Mouse (Mus musculus) spleen, adult 2 months (tissue): Measurements from ENCODE around the gene Phf1. TPM values are rescaled to one million over a fixed set of nuclear protein-coding genes. Genes with fewer than 3 reads are reported as not detected.

Experiments used
- DNase-seq, 2 experiments: peaks; one replicate each; pipeline versions ENCODE4 v3.0.0 to v3.0.0-alpha.2; 2012 to 2021; ENCODE audit warnings: low spot score in 2 of 2, low read depth in 1 of 2
- H3K27ac ChIP-seq: fragments of 200-500 bp; 2 replicates; pipeline ENCODE4 v1.5.1; 2012; ENCODE audit warnings: low read length, inconsistent platforms; ENCODE audit not compliant: insufficient read depth
- H3K27me3 ChIP-seq: fragments of 200-500 bp; 2 replicates; pipeline ENCODE4 v1.6.1; 2012; ENCODE audit warnings: mild to moderate bottlenecking, moderate library complexity, low read length, inconsistent platforms; ENCODE audit not compliant: control insufficient read depth, insufficient read depth
- H3K36me3 ChIP-seq: fragments of 200-500 bp; 2 replicates; pipeline ENCODE4 v1.6.1; 2012; ENCODE audit warnings: mild to moderate bottlenecking, low read length, inconsistent platforms; ENCODE audit not compliant: control insufficient read depth, insufficient read depth
- H3K4me1 ChIP-seq: fragments of 200-500 bp; 2 replicates; pipeline ENCODE4 v1.6.1; 2011; ENCODE audit warnings: inconsistent platforms; ENCODE audit not compliant: control insufficient read depth, insufficient read depth, insufficient read length
- H3K4me3 ChIP-seq: fragments of 200-500 bp; 2 replicates; pipeline ENCODE4 v1.5.1; 2011; ENCODE audit warnings: mild to moderate bottlenecking, inconsistent platforms; ENCODE audit not compliant: insufficient read depth, insufficient read length; ENCODE audit errors: extremely low read depth
- CTCF ChIP-seq: fragments of 200-500 bp; IDR thresholded peaks from 2 replicates; pipeline ENCODE4 v1.5.1; 2011; ENCODE audit warnings: mild to moderate bottlenecking, inconsistent platforms; ENCODE audit not compliant: insufficient read depth, insufficient read length, insufficient replicate concordance; ENCODE audit errors: extremely low read depth
- POLR2A ChIP-seq: fragments of 200-500 bp; IDR thresholded peaks from 2 replicates; pipeline ENCODE4 v1.6.1; 2011; ENCODE audit warnings: low read depth, low read length, inconsistent platforms
- WGBS: fragments of 180-500 bp; shearing (Covaris S2); methylation state at CpG from one replicate; pipeline ENCODE4 v1.1.7; 2018; 5-methylcytosine and 5-hydroxymethylcytosine counted together
- polyA plus RNA-seq: library from polyadenylated mRNA; depleted of rRNA; stranded (reverse); fragments of >200 nt; gene quantifications from 2 replicates; pipeline ENCODE4 v1.2.3, GENCODE M21; 2012; rRNA removed

The Phf1 gene
- polyA plus RNA-seq = 103 and 131 TPM in 2 replicates

DNA sequence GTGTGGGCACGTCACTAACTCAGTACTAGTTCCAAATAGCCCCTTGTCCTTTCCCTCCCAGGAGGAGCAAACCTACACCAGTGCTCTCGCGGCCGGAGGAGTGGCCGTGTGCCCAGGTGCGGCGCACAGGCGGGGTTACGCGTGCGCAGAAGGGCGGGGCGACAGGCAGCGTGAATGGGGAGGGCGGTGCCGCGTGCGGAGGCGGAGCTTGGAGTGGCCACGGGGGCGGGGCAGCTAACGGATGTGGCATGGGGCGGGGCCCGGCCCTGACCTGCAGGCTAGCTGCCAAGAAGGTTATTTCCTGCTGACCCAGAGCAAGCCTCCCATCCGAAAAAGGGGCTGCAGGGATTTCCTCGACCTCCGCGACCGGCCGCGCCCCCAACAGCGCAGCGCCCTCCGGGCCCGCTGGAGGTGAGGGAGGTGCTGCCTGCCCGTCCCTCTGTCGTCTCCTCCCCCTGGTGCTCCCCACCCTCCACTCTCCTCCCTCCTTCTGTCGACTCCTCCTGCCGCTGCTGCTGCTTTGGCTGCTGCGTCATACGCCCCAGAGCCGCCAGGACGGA lies at the start of gene Phf1:
Phf1 (plus strand) TSS at position 214 of the 560 bp plus-strand sequence.
- Histone ChIP-seq H3K36me3 (peaks cover 30% of the 10 kb centered on the region), H3K4me1 (peaks cover 15% of the 10 kb centered on the region; the same call in 1 of the 2 replicates), H3K27ac (peak within 1 kb of the TSS; percentile 81), H3K27me3 (no peaks in the 10 kb centered on the region), H3K4me3 (peak within 1 kb of the TSS; percentile 87)
- under 1% methylated on average over 41 of the region's 43 CpGs for WGBS
- peak; percentile 88 to 99 for DNase-seq
- TF ChIP-seq POLR2A (peak; percentile 34; the same call in 1 of the 2 replicates), CTCF (no peak)

DNA sequence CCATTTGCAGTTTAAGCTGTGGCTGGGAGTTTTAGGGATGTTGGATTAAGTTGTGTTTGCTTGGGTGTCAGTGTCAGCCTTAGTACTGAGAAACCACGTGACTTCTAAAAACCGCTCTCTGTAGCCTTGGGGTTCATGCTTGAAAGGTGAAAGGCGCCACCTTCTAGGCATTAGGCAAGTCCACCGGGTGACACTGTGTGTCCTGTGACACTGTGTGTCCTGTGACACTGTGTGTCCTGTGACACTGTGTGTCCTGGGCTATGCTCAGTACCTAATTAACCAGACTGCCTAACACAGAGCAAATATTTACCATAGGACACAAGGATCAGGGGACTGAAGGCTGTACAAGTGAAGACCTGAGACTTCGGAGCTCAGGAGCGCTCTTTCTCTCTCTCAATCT lies 49.3 kb upstream of the Phf1 start:
- H3K27ac ChIP-seq = no peak overlapping the region
- no peak for DNase-seq
- WGBS = 91% methylated on average over 6 of the region's 6 CpGs
- no peak overlapping the region for H3K4me3 ChIP-seq
- H3K36me3 ChIP-seq = no peaks in the 10 kb centered on the region
- no peaks in the 10 kb centered on the region for H3K27me3 ChIP-seq
- H3K4me1 ChIP-seq = peaks cover 9% of the 10 kb centered on the region; the same call in 1 of the 2 replicates
- TF ChIP-seq CTCF (no peak), POLR2A (no peak)

- Histone ChIP-seq H3K4me1 (peaks cover 9% of the 10 kb centered on the region; the same call in 1 of the 2 replicates), H3K4me3 (peak overlapping the region; percentile 49), H3K27ac (no peak overlapping the region; the same call in 1 of the 2 replicates), H3K36me3 (no peaks in the 10 kb centered on the region), H3K27me3 (no peaks in the 10 kb centered on the region)
- 10% methylated on average over 25 of the region's 25 CpGs for WGBS
- DNase-seq = peak; percentile 44 to 79
- TF ChIP-seq CTCF (peak; percentile 44; the same call in 1 of the 2 replicates), POLR2A (no peak)
These were observed 47.6 kb upstream of the Phf1 start for GRCm38 (mm10) chr17:26884995-26885926.

DNA sequence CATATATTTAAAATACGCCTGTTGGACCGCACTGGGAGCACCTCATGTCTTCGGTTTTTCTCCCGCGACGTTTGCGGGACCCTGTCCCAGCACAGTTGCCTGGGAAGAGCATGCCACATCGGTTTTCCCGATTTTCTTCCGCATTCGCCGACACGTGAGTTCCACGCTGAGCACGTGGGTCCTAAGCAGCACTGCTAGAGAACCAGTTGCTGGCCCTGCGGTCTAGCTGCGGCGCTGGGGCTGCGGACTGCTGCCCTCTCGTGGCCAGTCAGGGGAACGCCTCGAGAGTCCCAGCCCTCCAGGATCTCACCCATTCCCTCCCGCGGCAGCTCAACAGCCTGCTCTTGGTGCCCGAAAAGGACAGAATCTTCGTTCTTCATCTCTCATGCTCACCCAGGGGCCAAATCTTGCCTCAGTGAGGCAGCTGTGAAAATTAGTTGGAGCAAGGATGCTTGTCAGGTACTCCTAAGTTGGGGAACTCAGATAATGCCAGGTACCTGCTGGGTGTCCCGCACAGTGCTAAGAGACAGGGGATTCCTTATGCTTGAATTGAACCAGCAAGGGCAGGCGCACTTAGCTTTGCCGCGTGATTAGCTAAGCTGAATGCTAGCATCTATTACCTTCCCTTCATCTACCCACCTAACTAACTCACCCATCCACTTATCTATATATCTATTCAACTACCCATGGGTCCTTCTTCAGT lies 46.7 kb upstream of the Phf1 start:
- H3K4me3 ChIP-seq = peak overlapping the region; percentile 49
- no peaks in the 10 kb centered on the region for H3K36me3 ChIP-seq
- no peaks in the 10 kb centered on the region for H3K27me3 ChIP-seq
- no peak overlapping the region for H3K27ac ChIP-seq
- DNase-seq = peak; percentile 51 to 80
- WGBS = 7% methylated on average over 30 of the region's 30 CpGs
- H3K4me1 ChIP-seq = peaks cover 9% of the 10 kb centered on the region; the same call in 1 of the 2 replicates
- TF ChIP-seq CTCF = peak; percentile 99
- no peak for TF ChIP-seq POLR2A

- 42% methylated on average over 3 of the region's 3 CpGs for WGBS
- no peak overlapping the region for H3K27ac ChIP-seq
These were observed 44.9 kb upstream of the Phf1 start for GRCm38 (mm10) chr17:26887926-26888325.

GRCm38 (mm10) chr17:26892635-26893375 lies 40.0 kb upstream of the Phf1 start:
- whole genome bisulfite sequencing = 82% methylated on average over 16 of the region's 16 CpGs
- Histone ChIP-seq H3K36me3 (no peaks in the 10 kb centered on the region), H3K27ac (no peak overlapping the region), H3K27me3 (no peaks in the 10 kb centered on the region), H3K4me3 (no peak overlapping the region), H3K4me1 (no peaks in the 10 kb centered on the region)
- TF ChIP-seq POLR2A (no peak), CTCF (no peak)
- DNase-seq = no peak

More at GRCm38 (mm10) chr17:26887926-26888325, 44.9 kb upstream of the Phf1 start:
- Histone ChIP-seq H3K4me3 (no peak overlapping the region), H3K27me3 (no peaks in the 10 kb centered on the region), H3K36me3 (no peaks in the 10 kb centered on the region), H3K4me1 (peaks cover 9% of the 10 kb centered on the region; the same call in 1 of the 2 replicates)
- DNase-seq = no peak
- TF ChIP-seq CTCF (no peak), POLR2A (no peak)
